Mouse (Mus musculus) effector memory CD4-positive, alpha-beta T cell, adult 5 months (primary cell): ENCODE results near the gene Nip7. TPM values are rescaled to one million over a fixed set of nuclear protein-coding genes. Genes with fewer than 3 reads are reported as not detected.

Source experiments
- polyA plus RNA-seq: library from polyadenylated mRNA; unstranded; fragments of 100-300 nt; shearing (Covaris generic); gene quantifications from one replicate; pipeline ENCODE4 v1.2.1, GENCODE M21; 2017

Nip7 gene
- polyA plus RNA-seq, result 46.5 TPM

GRCm38 (mm10) chr8:107056076-107056972 lies at the start of gene Nip7, which contains the start of gene Cog8:
Gene Nip7 (plus strand): TSS chr8:107056877.
Gene Cog8 (minus strand): TSS chr8:107056689.

GRCm38 (mm10) chr8:107030650-107031576 lies 25.8 kb upstream of the Nip7 start, which contains the start of gene Vps4a:
Gene Vps4a (plus strand): TSS chr8:107031222.

GRCm38 (mm10) chr8:107048061-107048941 lies 8.4 kb upstream of the Nip7 start, which contains the start of gene Pdf:
Gene Pdf (minus strand): TSS chr8:107048614.

GRCm38 (mm10) chr8:107065511-107066496 lies 9.1 kb downstream of the Nip7 start, which contains the start of gene Tmed6:
Gene Tmed6 (minus strand): TSS chr8:107065644.

GRCm38 (mm10) chr8:107096366-107097036 lies 39.8 kb downstream of the Nip7 start, which contains the start of gene Terf2:
Gene Terf2 (minus strand): TSS chr8:107096547.

Other genes with a start within 250 kb of the Nip7 start
- not detected for gene Has3, start 186.6 kb upstream of the Nip7 start, polyA plus RNA-seq
- 69.2 TPM for gene Utp4, start 163.2 kb upstream of the Nip7 start, polyA plus RNA-seq
- 26.7 TPM for gene Sntb2, start 121.1 kb upstream of the Nip7 start, polyA plus RNA-seq
- 41.7 TPM for gene Vps4a, start 25.7 kb upstream of the Nip7 start, polyA plus RNA-seq
- gene Pdf, start 8.3 kb upstream of the Nip7 start, polyA plus RNA-seq, result 6.5 TPM
- gene Cog8, start 188 bp upstream of the Nip7 start, polyA plus RNA-seq, result 43.1 TPM
- gene Tmed6, start 8.8 kb downstream of the Nip7 start, polyA plus RNA-seq, result not detected
- gene Terf2, start 39.7 kb downstream of the Nip7 start, polyA plus RNA-seq, result 26.1 TPM
- 41.5 TPM for gene Cyb5b, start 93.8 kb downstream of the Nip7 start, polyA plus RNA-seq
- gene Nfat5, start 236.6 kb downstream of the Nip7 start, polyA plus RNA-seq, result 22.5 TPM